Mouse (Mus musculus): Measurements from ENCODE around the gene Gjb4. TPM values are rescaled to one million over a fixed set of nuclear protein-coding genes. Genes with fewer than 3 reads are reported as not detected.
A peak's percentile ranks its signal among the peaks of the same experiment; 100 is the strongest.

The Gjb4 gene
- polyA plus RNA-seq, 1 experiment from 2014 or later = not detected

GRCm38 (mm10) chr4:127349560-127350300 lies 4.2 kb downstream of the Gjb4 start:
- Histone ChIP-seq H3K4me2 (no peak overlapping the region), H3K27me3 (replicated peaks) (no peaks in the 10 kb centered on the region), H3K27ac (ENCODE audit: poor library complexity, severe bottlenecking) (no peak overlapping the region), H3K36me3 (no peaks in the 10 kb centered on the region), H3K9me3 (replicated peaks) (0 out of 2 replicates have a peak, but pooled peaks cover 4% of the 10 kb centered on the region), H3K4me3 (no peak overlapping the region), H3K9ac (no peak overlapping the region), H3K4me1 (replicated peaks) (peaks cover 13% of the 10 kb centered on the region)
- no peak for ATAC-seq (ENCODE audit: insufficient number of reproducible peaks, low FRiP score)
- WGBS = 62% methylated on average over 4 of the region's 4 CpGs

GRCm38 (mm10) chr4:127345000-127345399 lies 8.9 kb downstream of the Gjb4 start:
- Histone ChIP-seq H3K9ac (no peak overlapping the region), H3K27me3 (replicated peaks) (no peaks in the 10 kb centered on the region; the same call in 1 of the 2 replicates), H3K4me3 (no peak overlapping the region), H3K36me3 (no peaks in the 10 kb centered on the region), H3K4me1 (replicated peaks) (no peaks in the 10 kb centered on the region), H3K4me2 (no peak overlapping the region), H3K9me3 (replicated peaks) (0 out of 2 replicates have a peak, but pooled peaks cover 4% of the 10 kb centered on the region), H3K27ac (ENCODE audit: poor library complexity, severe bottlenecking) (no peak overlapping the region)
- WGBS = 71% methylated on average over 5 of the region's 5 CpGs
- ATAC-seq (ENCODE audit: insufficient number of reproducible peaks, low FRiP score) = no peak

GRCm38 (mm10) chr4:127341372-127341771 lies 12.5 kb downstream of the Gjb4 start:
- H3K27me3 ChIP-seq (replicated peaks) = no peaks in the 10 kb centered on the region; the same call in 1 of the 2 replicates
- no peak overlapping the region for H3K9ac ChIP-seq
- H3K27ac ChIP-seq (ENCODE audit: poor library complexity, severe bottlenecking) = no peak overlapping the region
- 48% methylated on average over 6 of the region's 6 CpGs for WGBS
- no peaks in the 10 kb centered on the region for H3K36me3 ChIP-seq
- ATAC-seq (ENCODE audit: insufficient number of reproducible peaks, low FRiP score) = no peak
- H3K4me3 ChIP-seq = no peak overlapping the region
- H3K4me1 ChIP-seq (replicated peaks) = no peaks in the 10 kb centered on the region
- H3K9me3 ChIP-seq (replicated peaks) = 0 out of 2 replicates have a peak, but pooled peaks cover 4% of the 10 kb centered on the region
- no peak overlapping the region for H3K4me2 ChIP-seq

GRCm38 (mm10) chr4:127337668-127338067 lies 16.2 kb downstream of the Gjb4 start:
- H3K9ac ChIP-seq = no peak overlapping the region
- H3K4me1 ChIP-seq (replicated peaks) = no peaks in the 10 kb centered on the region
- WGBS = 78% methylated on average over 5 of the region's 5 CpGs
- H3K4me2 ChIP-seq = no peak overlapping the region
- H3K36me3 ChIP-seq = no peaks in the 10 kb centered on the region
- no peak overlapping the region for H3K4me3 ChIP-seq
- no peak overlapping the region for H3K27ac ChIP-seq (ENCODE audit: poor library complexity, severe bottlenecking)
- H3K27me3 ChIP-seq (replicated peaks) = peaks cover 13% of the 10 kb centered on the region
- H3K9me3 ChIP-seq (replicated peaks) = no peaks in the 10 kb centered on the region
- ATAC-seq (ENCODE audit: insufficient number of reproducible peaks, low FRiP score) = no peak

DNA sequence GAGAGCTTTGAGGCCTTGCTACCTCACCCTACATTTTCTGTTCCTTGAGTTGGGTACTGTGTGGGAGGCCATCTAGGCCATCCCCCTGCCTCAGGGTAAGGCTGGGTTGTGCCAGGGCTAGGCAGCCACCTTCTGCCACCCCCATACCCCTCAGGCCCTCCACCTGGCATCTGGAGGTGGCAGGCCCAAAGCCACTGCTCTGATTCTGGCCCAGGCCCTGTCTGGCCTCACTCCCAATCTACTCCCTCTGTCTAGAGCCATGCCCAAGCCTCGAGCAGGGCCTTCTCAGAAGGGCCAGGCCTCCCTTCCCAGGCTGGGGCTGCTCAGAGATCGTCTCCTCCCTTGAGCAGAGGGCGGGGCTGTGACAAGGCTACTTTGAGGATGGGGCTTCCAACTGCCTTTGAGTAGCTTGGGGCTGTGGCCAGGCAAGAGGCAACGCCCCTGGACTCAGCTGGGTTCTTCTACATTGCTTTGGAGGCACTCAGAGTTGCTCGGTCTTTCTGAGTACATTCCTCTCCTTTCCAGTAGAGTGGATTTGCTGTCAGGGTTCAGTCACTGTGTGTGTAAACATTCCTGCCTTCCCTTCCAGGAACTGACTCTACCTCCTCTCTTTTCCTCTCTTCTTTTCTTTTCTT lies 18.9 kb downstream of the Gjb4 start:
- Histone ChIP-seq H3K4me1 (replicated peaks) (peaks cover 12% of the 10 kb centered on the region), H3K4me3 (no peak overlapping the region), H3K27ac (ENCODE audit: poor library complexity, severe bottlenecking) (no peak overlapping the region), H3K9me3 (replicated peaks) (no peaks in the 10 kb centered on the region), H3K9ac (no peak overlapping the region), H3K36me3 (no peaks in the 10 kb centered on the region), H3K27me3 (replicated peaks) (peaks cover 40% of the 10 kb centered on the region), H3K4me2 (no peak overlapping the region)
- WGBS = 38% methylated on average over 5 of the region's 5 CpGs
- ATAC-seq (ENCODE audit: insufficient number of reproducible peaks, low FRiP score) = no peak

GRCm38 (mm10) chr4:127331171-127331570 lies 22.7 kb downstream of the Gjb4 start:
- Histone ChIP-seq H3K9me3 (replicated peaks) (no peaks in the 10 kb centered on the region), H3K9ac (no peak overlapping the region), H3K27me3 (replicated peaks) (peaks cover 72% of the 10 kb centered on the region), H3K27ac (ENCODE audit: poor library complexity, severe bottlenecking) (no peak overlapping the region), H3K4me3 (no peak overlapping the region), H3K4me2 (no peak overlapping the region; the same call in 1 of the 2 replicates), H3K36me3 (no peaks in the 10 kb centered on the region), H3K4me1 (replicated peaks) (peaks cover 17% of the 10 kb centered on the region)
- ATAC-seq (ENCODE audit: insufficient number of reproducible peaks, low FRiP score) = no peak
- 27% methylated on average over 13 of the region's 13 CpGs for WGBS

GRCm38 (mm10) chr4:127330181-127331100 lies 23.4 kb downstream of the Gjb4 start, which contains the start of gene Gjb3:
Gjb3 (minus strand) TSS chr4:127330844.
- Histone ChIP-seq H3K9me3 (replicated peaks) (no peaks in the 10 kb centered on the region), H3K4me2 (peak within 1 kb of the TSS; percentile 54), H3K36me3 (no peaks in the 10 kb centered on the region), H3K27ac (ENCODE audit: poor library complexity, severe bottlenecking) (no peak within 1 kb of the TSS), H3K4me1 (replicated peaks) (peaks cover 17% of the 10 kb centered on the region), H3K4me3 (peak within 1 kb of the TSS; percentile 28), H3K9ac (peak within 1 kb of the TSS; percentile 10; the same call in 1 of the 2 replicates), H3K27me3 (replicated peaks) (peaks cover 79% of the 10 kb centered on the region)
- 3% methylated on average over 49 of the region's 49 CpGs for WGBS
- ATAC-seq (ENCODE audit: insufficient number of reproducible peaks, low FRiP score) = no peak

DNA sequence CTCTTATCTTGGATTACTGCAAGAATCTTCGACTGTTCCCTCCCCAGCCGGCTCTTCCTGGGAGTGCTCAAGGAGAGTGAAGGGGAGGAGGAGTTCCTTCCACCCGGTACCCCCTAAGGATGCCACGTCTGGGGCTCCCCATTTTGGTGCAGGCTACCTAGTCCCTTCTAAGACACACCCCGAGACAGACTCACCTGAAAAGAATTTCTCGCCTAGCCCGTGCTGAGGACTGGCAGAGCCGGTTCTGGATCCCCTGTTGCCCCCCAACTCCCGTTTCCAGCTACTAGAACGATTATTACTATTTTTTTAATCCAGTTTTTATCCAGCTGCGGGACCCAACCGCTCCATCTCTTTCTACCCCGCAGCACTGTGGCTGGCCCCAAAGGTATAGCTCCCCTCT lies 24.1 kb downstream of the Gjb4 start:
- H3K4me3 ChIP-seq = peak overlapping the region; percentile 28
- ATAC-seq (ENCODE audit: insufficient number of reproducible peaks, low FRiP score) = no peak
- H3K27ac ChIP-seq (ENCODE audit: poor library complexity, severe bottlenecking) = no peak overlapping the region
- H3K27me3 ChIP-seq (replicated peaks) = peaks cover 83% of the 10 kb centered on the region
- H3K4me2 ChIP-seq = peak overlapping the region; percentile 54
- H3K9ac ChIP-seq = no peak overlapping the region
- H3K4me1 ChIP-seq (replicated peaks) = peaks cover 17% of the 10 kb centered on the region
- H3K36me3 ChIP-seq = no peaks in the 10 kb centered on the region
- H3K9me3 ChIP-seq (replicated peaks) = no peaks in the 10 kb centered on the region
- WGBS = 1% methylated on average over 13 of the region's 13 CpGs

GRCm38 (mm10) chr4:127329046-127329445 lies 24.8 kb downstream of the Gjb4 start:
- Histone ChIP-seq H3K9me3 (replicated peaks) (no peaks in the 10 kb centered on the region), H3K27ac (ENCODE audit: poor library complexity, severe bottlenecking) (no peak overlapping the region), H3K4me3 (no peak overlapping the region), H3K9ac (no peak overlapping the region), H3K36me3 (no peaks in the 10 kb centered on the region), H3K27me3 (replicated peaks) (peaks cover 77% of the 10 kb centered on the region), H3K4me1 (replicated peaks) (peaks cover 17% of the 10 kb centered on the region), H3K4me2 (no peak overlapping the region)
- ATAC-seq (ENCODE audit: insufficient number of reproducible peaks, low FRiP score) = no peak
- 19% methylated on average over 3 of the region's 3 CpGs for WGBS

DNA sequence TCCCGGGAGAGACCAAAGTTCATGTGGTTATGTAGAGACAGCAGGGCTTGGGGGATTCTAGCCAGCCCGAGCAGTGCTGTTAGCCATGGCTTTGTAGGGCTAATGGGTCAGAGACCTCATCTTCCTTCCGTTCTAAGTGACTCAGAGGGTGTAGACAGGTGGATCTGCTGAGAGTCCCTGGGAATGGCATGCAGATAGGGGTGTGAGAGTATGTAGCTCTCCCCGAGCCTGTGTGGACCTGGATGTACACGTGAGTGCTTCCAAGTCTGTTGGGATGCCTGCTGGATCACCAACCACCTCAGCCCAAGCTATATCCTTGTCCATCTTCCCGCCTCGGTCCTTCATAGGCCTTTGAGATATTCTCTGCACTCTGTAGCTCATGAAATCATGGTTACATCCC lies 25.5 kb downstream of the Gjb4 start:
- ATAC-seq (ENCODE audit: insufficient number of reproducible peaks, low FRiP score) = no peak
- 45% methylated on average over 7 of the region's 7 CpGs for WGBS
- no peak overlapping the region for H3K4me2 ChIP-seq

DNA sequence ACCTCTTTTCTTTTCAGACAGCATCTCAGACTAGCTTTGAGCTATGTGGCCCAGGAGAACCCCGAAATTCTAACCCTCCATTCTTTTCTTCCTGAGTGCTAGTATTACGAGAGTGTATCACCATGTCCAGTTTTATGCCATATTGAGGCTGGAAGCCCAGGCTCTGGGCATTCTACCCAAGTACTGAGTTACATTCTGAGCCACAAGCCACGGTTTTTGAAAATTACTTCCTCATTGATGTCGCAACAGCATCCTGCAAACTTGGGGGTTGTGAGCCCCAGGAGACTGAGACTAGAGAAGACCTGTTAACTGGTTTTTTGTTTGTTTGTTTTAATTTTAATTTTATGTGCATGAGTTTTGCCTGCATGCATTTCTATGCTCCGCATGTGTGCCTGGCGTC lies 26.1 kb downstream of the Gjb4 start:
- no peak overlapping the region for H3K4me2 ChIP-seq
- H3K27ac ChIP-seq (ENCODE audit: poor library complexity, severe bottlenecking) = no peak overlapping the region
- peaks cover 17% of the 10 kb centered on the region for H3K4me1 ChIP-seq (replicated peaks)
- no peaks in the 10 kb centered on the region for H3K9me3 ChIP-seq (replicated peaks)
- peaks cover 72% of the 10 kb centered on the region for H3K27me3 ChIP-seq (replicated peaks)
- H3K4me3 ChIP-seq = no peak overlapping the region
- no peak overlapping the region for H3K9ac ChIP-seq
- H3K36me3 ChIP-seq = no peaks in the 10 kb centered on the region
- no peak for ATAC-seq (ENCODE audit: insufficient number of reproducible peaks, low FRiP score)
- 69% methylated on average over 6 of the region's 6 CpGs for WGBS

More for the DNA sequence above, 25.5 kb downstream of the Gjb4 start:
- H3K9me3 ChIP-seq (replicated peaks) = no peaks in the 10 kb centered on the region
- peaks cover 77% of the 10 kb centered on the region for H3K27me3 ChIP-seq (replicated peaks)
- H3K27ac ChIP-seq (ENCODE audit: poor library complexity, severe bottlenecking) = no peak overlapping the region
- no peaks in the 10 kb centered on the region for H3K36me3 ChIP-seq
- no peak overlapping the region for H3K4me3 ChIP-seq
- H3K4me1 ChIP-seq (replicated peaks) = peaks cover 17% of the 10 kb centered on the region
- H3K9ac ChIP-seq = no peak overlapping the region
